Mouse (Mus musculus) thymus, adult 2 months (tissue): ENCODE results near the gene Nhs. TPM values are rescaled to one million over a fixed set of nuclear protein-coding genes. Genes with fewer than 3 reads are reported as not detected.

Source experiments
- DNase-seq: peaks from one replicate; pipeline ENCODE4 v3.0.0; 2021
- H3K27ac ChIP-seq: fragments of 200-500 bp; 2 replicates; pipeline ENCODE4 v1.5.1; 2012; ENCODE audit warnings: low read length, control low read depth; ENCODE audit not compliant: control insufficient read depth, insufficient read depth
- H3K27me3 ChIP-seq: fragments of 200-500 bp; 2 replicates; pipeline ENCODE4 v1.6.1; 2012; ENCODE audit warnings: mild to moderate bottlenecking, low read length, moderate library complexity, mixed read lengths; ENCODE audit not compliant: control insufficient read depth, insufficient read depth
- H3K36me3 ChIP-seq: fragments of 200-500 bp; 2 replicates; pipeline ENCODE4 v1.6.1; 2012; ENCODE audit warnings: mild to moderate bottlenecking, low read length, moderate library complexity; ENCODE audit not compliant: control insufficient read depth, insufficient read depth
- H3K4me1 ChIP-seq: fragments of 200-500 bp; replicated peaks from 2 replicates; pipeline ENCODE4 v1.6.1; 2012; ENCODE audit warnings: low read length; ENCODE audit not compliant: control insufficient read depth, insufficient read depth
- H3K4me3 ChIP-seq: fragments of 200-500 bp; 2 replicates; pipeline ENCODE4 v1.5.1; 2012; ENCODE audit warnings: mild to moderate bottlenecking, low read length, control low read depth, moderate library complexity; ENCODE audit not compliant: control insufficient read depth, insufficient read depth
- CTCF ChIP-seq: fragments of 200-500 bp; IDR thresholded peaks from 2 replicates; pipeline ENCODE4 v1.5.1; 2012; ENCODE audit warnings: mild to moderate bottlenecking, control low read depth, low read length, moderate library complexity, borderline replicate concordance; ENCODE audit not compliant: control insufficient read depth, poor library complexity, insufficient read depth; ENCODE audit errors: extremely low read depth
- POLR2A ChIP-seq: fragments of 200-500 bp; IDR thresholded peaks from 2 replicates; pipeline ENCODE4 v1.6.1; 2012; ENCODE audit warnings: mild to moderate bottlenecking, low read length, control low read depth, moderate library complexity; ENCODE audit not compliant: control insufficient read depth, poor library complexity, insufficient read depth; ENCODE audit errors: extremely low read depth
- WGBS: fragments of 180-500 bp; shearing (Covaris S2); methylation state at CpG from one replicate; pipeline ENCODE4 v1.1.7; 2018; 5-methylcytosine and 5-hydroxymethylcytosine counted together
- polyA plus RNA-seq: library from polyadenylated mRNA; depleted of rRNA; stranded (reverse); fragments of >200 nt; gene quantifications from 2 replicates; pipeline ENCODE4 v1.2.3, GENCODE M21; 2012

Gene Nhs
- polyA plus RNA-seq, 1 experiment = 0.46 TPM

GRCm38 (mm10) chrX:161925973-161926682, 233.4 kb downstream of the Nhs start:
- no peaks in the 10 kb centered on the region for H3K27me3 ChIP-seq
- H3K36me3 ChIP-seq = no peaks in the 10 kb centered on the region
- TF ChIP-seq CTCF = no peak
- no peak for TF ChIP-seq POLR2A
- H3K4me3 ChIP-seq = no peak overlapping the region
- 21% methylated on average over 6 of the region's 6 CpGs for WGBS
- DNase-seq = no peak
- no peak overlapping the region for H3K27ac ChIP-seq
- H3K4me1 ChIP-seq = no peaks in the 10 kb centered on the region

- Histone ChIP-seq H3K4me3 (no peak overlapping the region), H3K27ac (no peak overlapping the region), H3K4me1 (no peaks in the 10 kb centered on the region), H3K36me3 (no peaks in the 10 kb centered on the region), H3K27me3 (no peaks in the 10 kb centered on the region)
- TF ChIP-seq POLR2A = no peak
- no peak for TF ChIP-seq CTCF
- no peak for DNase-seq
- 91% methylated on average over 2 of the region's 2 CpGs for WGBS
Observed at GRCm38 (mm10) chrX:161922655-161923054, 236.9 kb downstream of the Nhs start.

- no peak overlapping the region for H3K27ac ChIP-seq
- WGBS = 86% methylated on average over 1 of the region's 1 CpGs
- no peaks in the 10 kb centered on the region for H3K36me3 ChIP-seq
- TF ChIP-seq POLR2A (no peak), CTCF (no peak)
- H3K27me3 ChIP-seq = no peaks in the 10 kb centered on the region
- no peak overlapping the region for H3K4me3 ChIP-seq
- DNase-seq = no peak
- no peaks in the 10 kb centered on the region for H3K4me1 ChIP-seq
Observed at GRCm38 (mm10) chrX:161921581-161921980, 237.9 kb downstream of the Nhs start.

- Histone ChIP-seq H3K27ac (no peak overlapping the region), H3K27me3 (no peaks in the 10 kb centered on the region), H3K36me3 (no peaks in the 10 kb centered on the region), H3K4me1 (no peaks in the 10 kb centered on the region), H3K4me3 (no peak overlapping the region)
- 69% methylated on average over 4 of the region's 4 CpGs for WGBS
- no peak for DNase-seq
- TF ChIP-seq CTCF (no peak), POLR2A (no peak)
Observed at GRCm38 (mm10) chrX:161909963-161910362, 249.6 kb downstream of the Nhs start.

- H3K36me3 ChIP-seq = no peaks in the 10 kb centered on the region
- 3% methylated on average over 48 of the region's 48 CpGs for WGBS
- TF ChIP-seq POLR2A (no peak), CTCF (no peak)
- no peaks in the 10 kb centered on the region for H3K27me3 ChIP-seq
- H3K27ac ChIP-seq = no peak overlapping the region
- DNase-seq = no peak
- no peaks in the 10 kb centered on the region for H3K4me1 ChIP-seq
- H3K4me3 ChIP-seq = no peak overlapping the region
Observed at GRCm38 (mm10) chrX:161908652-161909403, 250.7 kb downstream of the Nhs start.

- Histone ChIP-seq H3K27me3 (no peaks in the 10 kb centered on the region), H3K36me3 (no peaks in the 10 kb centered on the region), H3K4me1 (no peaks in the 10 kb centered on the region), H3K4me3 (no peak overlapping the region), H3K27ac (no peak overlapping the region)
- TF ChIP-seq CTCF = no peak
- TF ChIP-seq POLR2A = no peak
- no peak for DNase-seq
- 6% methylated on average over 45 of the region's 53 CpGs for WGBS
Observed at GRCm38 (mm10) chrX:161907595-161908592, 251.6 kb downstream of the Nhs start.
